Mouse (Mus musculus) embryonic fibroblast, embryonic 13.5 days (primary cell): ENCODE results near the gene Sgip1.

ENCODE experiments used
- CTCF ChIP-seq: IDR thresholded peaks from 2 replicates; pipeline ENCODE4 v1.5.1; 2011; ENCODE audit warnings: mild to moderate bottlenecking, control low read depth, low read length, moderate library complexity, borderline replicate concordance; ENCODE audit not compliant: insufficient read depth
- POLR2A ChIP-seq: IDR thresholded peaks from 2 replicates; pipeline ENCODE4 v1.6.1; 2011; ENCODE audit warnings: low read depth, mild to moderate bottlenecking, control low read depth, low read length, moderate library complexity

DNA sequence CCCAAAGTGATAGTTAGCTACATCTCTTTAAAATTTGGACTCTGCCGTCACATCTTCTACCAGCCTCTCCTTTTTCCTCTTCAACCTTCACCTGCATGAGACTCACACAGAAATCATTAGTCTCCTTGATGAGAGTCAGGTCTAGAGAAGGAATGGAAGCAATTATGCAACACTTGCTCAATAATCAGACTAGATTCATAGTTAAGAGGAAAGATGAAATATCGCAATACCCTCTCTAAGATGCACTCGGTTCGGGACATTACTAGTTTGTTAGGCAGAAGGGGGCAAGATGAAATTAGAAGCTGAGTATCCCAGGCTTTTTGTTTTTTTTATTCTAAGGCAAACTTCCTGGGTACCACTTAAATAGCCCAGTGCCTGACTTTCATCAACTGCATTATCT is 169.1 kb downstream of the Sgip1 start:
- TF ChIP-seq CTCF (no peak), POLR2A (no peak)
